Mouse (Mus musculus) limb, embryonic 12.5 days (tissue): Measurements from ENCODE around the gene Myo18a. TPM values are rescaled to one million over a fixed set of nuclear protein-coding genes. Genes with fewer than 3 reads are reported as not detected.
"Not testable (repeated sequence)": the region's sequence is repeated elsewhere in the genome, so short reads cannot be mapped to it uniquely, and the experiment has no call there.

Experiments used
- ATAC-seq: fragments of 200-750 bp; cut with Nextera tagmentation; 2 replicates; pipeline ENCODE4 v1.8.0; 2017; ENCODE audit warnings: low read depth, moderate TSS enrichment; ENCODE audit not compliant: insufficient number of reproducible peaks, insufficient read depth, low FRiP score, low TSS enrichment
- H3K27ac ChIP-seq: fragments of 300-500 bp; sonication (generic); 2 replicates; pipeline ENCODE4 v1.5.1; 2016; ENCODE audit warnings: mild to moderate bottlenecking, moderate library complexity
- H3K27me3 ChIP-seq: fragments of 300-500 bp; sonication (generic); 2 replicates; pipeline ENCODE4 v1.6.1; 2016; ENCODE audit warnings: mild to moderate bottlenecking, moderate library complexity
- H3K36me3 ChIP-seq: fragments of 300-500 bp; sonication (generic); 2 replicates; pipeline ENCODE4 v1.6.1; 2016; ENCODE audit warnings: mild to moderate bottlenecking, moderate library complexity
- H3K4me1 ChIP-seq: fragments of 300-500 bp; sonication (generic); replicated peaks from 2 replicates; pipeline ENCODE4 v1.6.1; 2016
- H3K4me2 ChIP-seq: fragments of 300-500 bp; sonication (generic); 2 replicates; pipeline ENCODE4 v1.6.1; 2016; ENCODE audit warnings: mild to moderate bottlenecking, moderate library complexity
- H3K4me3 ChIP-seq: fragments of 300-500 bp; sonication (generic); replicated peaks from 2 replicates; pipeline ENCODE4 v1.5.1; 2016; ENCODE audit warnings: mild to moderate bottlenecking
- H3K9ac ChIP-seq: fragments of 300-500 bp; sonication (generic); replicated peaks from 2 replicates; pipeline ENCODE4 v1.6.1; 2016; ENCODE audit warnings: mild to moderate bottlenecking, moderate library complexity
- H3K9me3 ChIP-seq: fragments of 300-500 bp; sonication (generic); 2 replicates; pipeline ENCODE4 v1.6.1; 2016; ENCODE audit warnings: mild to moderate bottlenecking, moderate library complexity
- WGBS: fragments of 180-500 bp; shearing (Covaris S2); methylation state at CpG from one replicate; pipeline ENCODE4 v1.1.7; 2016; 5-methylcytosine and 5-hydroxymethylcytosine counted together
- polyA plus RNA-seq: library from polyadenylated mRNA; unstranded; fragments of >200 nt; fragmentation: Nextera tagmentation; extraction: Ambion mirVana; gene quantifications from 2 replicates; pipeline ENCODE4 v1.2.1, GENCODE M21; 2016

Myo18a gene
- polyA plus RNA-seq, 1 experiment from 2014 or later: 31.5 TPM

DNA sequence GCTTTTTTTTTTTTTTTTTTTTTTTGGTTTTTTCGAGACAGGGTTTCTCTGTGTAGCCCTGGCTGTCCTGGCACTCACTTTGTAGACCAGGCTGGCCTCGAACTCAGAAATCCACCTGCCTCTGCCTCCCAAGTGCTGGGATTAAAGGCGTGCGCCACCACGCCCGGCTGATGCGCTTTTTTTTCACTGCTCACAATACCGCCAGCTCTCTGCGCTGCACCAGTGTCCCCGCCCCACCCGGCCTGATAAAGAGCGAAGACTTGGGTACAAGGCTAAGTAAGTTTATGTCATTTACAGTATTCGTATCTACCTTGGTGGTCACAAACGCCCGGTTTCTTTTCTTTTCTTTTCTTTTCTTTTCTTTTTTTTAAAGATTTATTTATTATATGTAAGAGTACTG is 15.9 kb upstream of the Myo18a start:
- not testable (repeated sequence) for H3K36me3 ChIP-seq, H3K4me2 ChIP-seq, H3K27ac ChIP-seq, H3K9ac ChIP-seq, ATAC-seq, H3K27me3 ChIP-seq, H3K4me1 ChIP-seq, H3K4me3 ChIP-seq, H3K9me3 ChIP-seq
- WGBS: 93% methylated on average over 14 of the region's 15 CpGs

DNA sequence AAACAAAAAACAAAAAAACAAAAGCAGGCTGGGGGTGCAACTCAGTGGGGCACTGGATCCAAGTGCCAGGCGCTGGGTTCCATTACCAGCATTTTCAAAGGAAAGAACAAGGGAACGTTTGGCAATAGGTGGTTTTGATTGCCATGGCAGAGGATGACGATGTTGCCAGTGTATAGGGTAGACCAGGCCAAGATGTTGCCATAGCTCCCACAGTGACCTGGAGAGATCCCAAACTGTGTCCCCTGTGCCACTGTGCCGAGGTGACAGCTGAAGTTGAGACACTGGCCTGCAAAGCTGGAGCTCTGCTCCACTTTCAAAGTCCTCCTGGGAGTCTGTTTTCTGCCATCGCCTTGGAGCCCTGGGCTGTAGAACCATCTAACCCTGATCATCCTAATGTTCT is 14.1 kb upstream of the Myo18a start:
- no peaks in the 10 kb centered on the region for H3K36me3 ChIP-seq
- H3K4me2 ChIP-seq: no peak overlapping the region
- 84% methylated on average over 5 of the region's 5 CpGs for WGBS
- no peaks in the 10 kb centered on the region for H3K9me3 ChIP-seq
- no peak overlapping the region for H3K9ac ChIP-seq
- H3K27ac ChIP-seq: no peak overlapping the region
- ATAC-seq: no peak
- no peaks in the 10 kb centered on the region for H3K4me1 ChIP-seq
- no peak overlapping the region for H3K4me3 ChIP-seq
- H3K27me3 ChIP-seq: peaks cover 3% of the 10 kb centered on the region; the same call in 1 of the 2 replicates

DNA sequence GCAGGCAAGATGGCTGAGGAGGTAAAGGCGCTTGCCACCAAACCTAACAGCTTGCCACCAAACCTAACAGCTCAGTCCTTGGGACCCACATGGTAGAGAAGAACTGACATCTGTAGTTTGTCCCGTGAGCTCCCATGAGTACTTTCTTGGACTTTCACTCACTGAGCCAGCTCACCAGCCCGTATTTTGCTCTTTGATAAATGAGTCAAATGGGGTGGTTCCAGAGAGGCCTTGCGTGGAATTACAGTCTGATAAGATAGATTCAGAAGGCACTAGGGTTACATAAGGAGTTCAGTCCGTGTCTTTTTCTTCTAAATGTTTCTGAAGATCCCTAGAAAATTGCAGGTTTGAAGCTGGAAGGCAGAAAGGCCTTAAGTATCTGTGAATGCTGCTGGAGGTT is 10.5 kb upstream of the Myo18a start:
- no peak for ATAC-seq
- H3K27ac ChIP-seq: no peak overlapping the region
- no peaks in the 10 kb centered on the region for H3K36me3 ChIP-seq
- WGBS: 78% methylated on average over 5 of the region's 5 CpGs
- H3K4me3 ChIP-seq: no peak overlapping the region
- no peaks in the 10 kb centered on the region for H3K4me1 ChIP-seq
- peaks cover 3% of the 10 kb centered on the region; the same call in 1 of the 2 replicates for H3K27me3 ChIP-seq
- H3K9ac ChIP-seq: no peak overlapping the region
- H3K9me3 ChIP-seq: no peaks in the 10 kb centered on the region
- H3K4me2 ChIP-seq: no peak overlapping the region

DNA sequence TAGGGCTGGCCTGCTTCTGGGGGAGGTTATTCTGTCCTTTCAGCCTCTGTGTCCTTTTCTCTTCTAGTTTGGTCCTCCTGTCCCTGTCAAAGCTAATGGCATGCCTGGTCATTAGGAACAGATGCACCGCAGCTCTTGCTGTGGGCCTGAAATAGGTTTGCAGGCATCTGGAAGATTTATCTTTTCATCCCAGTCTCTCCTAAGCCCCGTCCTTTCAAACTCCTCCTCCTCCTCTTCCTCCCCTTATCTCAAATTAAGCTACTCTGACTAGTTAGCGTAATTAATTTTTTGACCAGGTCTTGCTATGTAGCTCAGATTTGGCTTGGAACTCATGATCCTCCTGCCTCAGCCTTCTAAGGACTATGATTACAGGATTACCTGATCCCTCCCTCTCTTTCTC is 9.6 kb upstream of the Myo18a start:
- no peak overlapping the region for H3K9ac ChIP-seq
- no peak overlapping the region for H3K27ac ChIP-seq
- ATAC-seq: no peak
- H3K4me1 ChIP-seq: no peaks in the 10 kb centered on the region
- H3K4me3 ChIP-seq: no peak overlapping the region
- no peaks in the 10 kb centered on the region for H3K9me3 ChIP-seq
- H3K4me2 ChIP-seq: no peak overlapping the region
- no peaks in the 10 kb centered on the region for H3K36me3 ChIP-seq
- WGBS: 59% methylated on average over 3 of the region's 3 CpGs
- peaks cover 3% of the 10 kb centered on the region; the same call in 1 of the 2 replicates for H3K27me3 ChIP-seq

DNA sequence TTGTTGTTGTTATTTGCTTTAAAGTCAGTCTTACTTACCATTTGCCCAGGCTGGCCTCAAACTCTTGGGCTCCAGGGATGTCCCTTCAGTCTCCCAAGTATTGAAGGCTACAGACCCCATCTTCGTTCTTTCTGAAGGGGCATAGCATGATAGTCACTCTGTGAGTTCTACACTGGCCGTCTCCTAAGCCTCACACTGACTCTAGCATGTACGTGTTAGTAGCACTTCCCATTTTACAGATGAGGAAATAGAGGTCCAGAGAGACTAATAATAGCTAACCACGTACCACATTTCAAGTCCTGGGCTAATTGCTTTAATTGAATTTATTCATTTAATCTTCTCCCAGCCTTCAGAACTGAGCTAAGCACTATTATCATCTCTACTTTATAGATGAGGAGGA is 3.0 kb upstream of the Myo18a start:
- H3K9ac ChIP-seq: no peak overlapping the region
- peaks cover 18% of the 10 kb centered on the region for H3K4me1 ChIP-seq
- no peak for ATAC-seq
- H3K4me2 ChIP-seq: no peak overlapping the region
- peaks cover 4% of the 10 kb centered on the region; the same call in 1 of the 2 replicates for H3K27me3 ChIP-seq
- no peaks in the 10 kb centered on the region for H3K9me3 ChIP-seq
- H3K4me3 ChIP-seq: no peak overlapping the region
- H3K27ac ChIP-seq: no peak overlapping the region
- 86% methylated on average over 4 of the region's 4 CpGs for WGBS
- H3K36me3 ChIP-seq: no peaks in the 10 kb centered on the region

DNA sequence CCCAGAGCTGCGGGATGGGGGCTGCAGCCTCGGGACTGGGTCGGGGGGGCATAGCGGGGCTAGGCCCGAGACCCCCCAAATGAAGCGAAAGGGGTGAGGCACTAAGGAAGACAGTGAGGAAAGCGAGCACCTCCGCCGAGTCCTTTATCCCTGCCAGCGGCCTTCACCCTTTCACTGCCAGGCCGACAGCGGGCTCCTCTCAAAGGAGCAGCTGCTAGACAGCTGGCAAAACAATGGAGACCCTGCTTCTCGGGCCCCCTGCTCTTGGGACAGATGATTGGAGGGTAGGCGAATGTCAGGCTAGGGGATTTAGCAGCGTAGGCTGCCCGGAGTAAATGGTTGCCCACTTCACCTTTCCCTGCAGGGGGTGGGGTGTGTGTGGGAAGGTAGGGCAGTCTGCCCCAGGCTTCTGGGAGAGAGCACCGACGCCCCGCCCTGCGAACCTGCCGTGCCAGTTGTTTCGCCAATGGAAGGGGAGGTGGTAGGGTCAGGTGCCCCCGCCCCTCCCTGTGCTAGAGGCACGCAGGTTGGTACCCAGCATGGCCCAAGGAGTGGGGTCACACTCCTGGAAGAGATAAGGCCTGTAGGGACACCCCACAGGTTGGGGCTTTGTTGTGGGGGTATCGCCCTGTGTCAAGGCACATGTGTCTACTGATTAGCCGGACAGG is 761 bp downstream of the Myo18a start:
- WGBS: 7% methylated on average over 26 of the region's 26 CpGs
- peak; percentile 59 for ATAC-seq
- Histone ChIP-seq H3K36me3 (no peaks in the 10 kb centered on the region), H3K4me3 (peak overlapping the region; percentile 92), H3K27me3 (peaks cover 4% of the 10 kb centered on the region; the same call in 1 of the 2 replicates), H3K9ac (peak overlapping the region; percentile 96), H3K9me3 (no peaks in the 10 kb centered on the region), H3K27ac (peak overlapping the region; percentile 89), H3K4me1 (peaks cover 40% of the 10 kb centered on the region), H3K4me2 (peak overlapping the region; percentile 90)

DNA sequence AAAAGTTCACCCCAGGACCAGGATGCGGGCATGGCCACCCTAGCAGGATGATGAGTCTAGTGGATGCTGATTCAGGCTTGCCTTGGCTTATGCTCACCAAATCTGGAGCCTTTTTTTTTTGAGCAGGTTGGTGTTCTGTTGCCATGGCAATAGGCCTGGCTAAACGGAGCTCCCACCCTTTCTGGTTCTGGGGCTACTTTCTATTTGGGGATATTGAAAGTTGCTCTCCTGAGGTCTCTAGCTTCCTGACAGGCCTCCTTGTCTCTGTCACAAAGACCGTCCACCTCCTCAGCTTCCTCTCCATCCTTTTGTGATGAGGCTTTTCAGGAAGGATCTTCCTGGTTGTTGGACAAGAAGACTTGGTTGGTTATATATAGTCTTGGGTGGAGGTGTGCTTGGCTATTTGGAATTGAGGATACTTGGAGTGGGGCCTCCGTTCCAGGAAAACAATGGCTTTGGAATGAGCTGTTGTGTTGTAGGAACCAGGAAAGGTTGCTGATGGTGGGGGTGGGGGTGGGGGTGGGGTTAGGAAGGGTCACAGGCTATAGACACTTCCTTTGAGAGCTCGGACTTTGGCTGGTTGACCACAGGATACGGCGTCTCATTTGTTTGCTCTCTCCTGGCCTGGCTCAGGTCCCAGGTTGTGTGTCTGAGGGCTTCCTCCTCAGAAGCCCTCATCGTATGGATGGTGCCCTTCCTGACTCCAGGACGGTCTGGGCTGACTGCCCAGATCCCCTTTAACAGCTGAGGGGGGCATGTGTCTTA is 1.8 kb downstream of the Myo18a start:
- Histone ChIP-seq H3K36me3 (no peaks in the 10 kb centered on the region), H3K9ac (no peak overlapping the region), H3K4me3 (peak overlapping the region; percentile 92), H3K27ac (no peak overlapping the region), H3K4me1 (peaks cover 40% of the 10 kb centered on the region), H3K9me3 (no peaks in the 10 kb centered on the region), H3K4me2 (peak overlapping the region; percentile 90), H3K27me3 (peaks cover 4% of the 10 kb centered on the region; the same call in 1 of the 2 replicates)
- no peak for ATAC-seq
- 71% methylated on average over 9 of the region's 9 CpGs for WGBS

DNA sequence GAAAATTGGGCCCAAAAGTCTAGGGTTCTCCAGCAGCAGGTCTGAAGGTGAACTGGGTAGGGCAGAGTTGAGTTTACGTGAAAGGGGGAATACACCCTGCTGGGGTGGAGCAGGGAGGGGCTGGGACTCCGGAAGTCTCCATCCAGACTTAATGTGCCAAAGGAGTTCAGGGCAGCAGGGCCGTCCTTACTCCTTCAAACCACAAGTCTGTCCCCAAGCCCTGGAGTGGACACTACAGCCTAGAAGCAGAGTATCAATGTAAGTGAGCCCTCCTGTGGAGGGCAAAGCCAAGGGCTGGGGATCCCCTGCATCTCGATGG is 2.4 kb downstream of the Myo18a start:
- peaks cover 4% of the 10 kb centered on the region; the same call in 1 of the 2 replicates for H3K27me3 ChIP-seq
- H3K27ac ChIP-seq: no peak overlapping the region
- H3K4me1 ChIP-seq: peaks cover 40% of the 10 kb centered on the region
- H3K9me3 ChIP-seq: no peaks in the 10 kb centered on the region
- 0 out of 2 replicates have a peak overlapping the region, but pooled peaks have one; percentile 2 for H3K4me3 ChIP-seq
- no peak for ATAC-seq
- WGBS: 37% methylated on average over 4 of the region's 4 CpGs
- no peak overlapping the region for H3K9ac ChIP-seq
- peak overlapping the region; percentile 23 for H3K4me2 ChIP-seq
- no peaks in the 10 kb centered on the region for H3K36me3 ChIP-seq

DNA sequence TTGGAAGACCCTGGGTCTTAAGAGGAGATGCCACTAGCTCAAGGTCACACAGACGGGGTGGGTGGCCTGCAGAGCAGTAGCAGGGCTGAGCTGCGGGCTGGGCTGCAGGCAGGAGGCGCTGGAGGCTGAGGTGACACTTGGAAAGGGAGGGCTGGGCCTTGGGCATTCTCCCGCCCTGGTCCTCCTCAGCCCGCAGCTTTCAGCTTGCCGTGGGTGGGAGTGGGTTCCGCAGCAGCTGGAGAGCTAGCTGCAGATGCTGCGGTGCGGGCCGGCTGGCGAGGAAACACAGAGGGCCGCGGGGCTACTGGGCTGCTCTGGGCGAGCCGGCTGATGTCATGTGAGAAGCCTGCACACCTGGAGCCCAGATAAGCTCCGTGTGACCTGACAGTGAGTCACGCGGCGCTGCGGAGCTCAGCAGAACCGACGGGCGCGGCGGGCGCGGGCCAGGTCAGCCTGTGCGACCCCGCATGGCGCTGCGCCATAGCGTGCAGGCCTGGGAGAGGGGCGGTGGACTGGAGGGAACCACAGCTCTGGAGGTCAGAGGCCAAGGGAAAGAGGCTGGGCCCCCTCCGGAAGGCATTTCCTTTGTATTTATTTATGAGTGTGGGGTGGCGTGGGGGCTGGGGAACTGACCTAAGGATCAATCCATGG is 3.4 kb downstream of the Myo18a start:
- peaks cover 40% of the 10 kb centered on the region for H3K4me1 ChIP-seq
- H3K9me3 ChIP-seq: no peaks in the 10 kb centered on the region
- no peaks in the 10 kb centered on the region for H3K36me3 ChIP-seq
- 2% methylated on average over 35 of the region's 35 CpGs for WGBS
- peaks cover 4% of the 10 kb centered on the region; the same call in 1 of the 2 replicates for H3K27me3 ChIP-seq
- H3K4me2 ChIP-seq: peak overlapping the region; percentile 77
- H3K4me3 ChIP-seq: peak overlapping the region; percentile 40
- H3K27ac ChIP-seq: peak overlapping the region; percentile 69
- H3K9ac ChIP-seq: peak overlapping the region; percentile 57
- peak; percentile 30; the same call in 1 of the 2 replicates for ATAC-seq

DNA sequence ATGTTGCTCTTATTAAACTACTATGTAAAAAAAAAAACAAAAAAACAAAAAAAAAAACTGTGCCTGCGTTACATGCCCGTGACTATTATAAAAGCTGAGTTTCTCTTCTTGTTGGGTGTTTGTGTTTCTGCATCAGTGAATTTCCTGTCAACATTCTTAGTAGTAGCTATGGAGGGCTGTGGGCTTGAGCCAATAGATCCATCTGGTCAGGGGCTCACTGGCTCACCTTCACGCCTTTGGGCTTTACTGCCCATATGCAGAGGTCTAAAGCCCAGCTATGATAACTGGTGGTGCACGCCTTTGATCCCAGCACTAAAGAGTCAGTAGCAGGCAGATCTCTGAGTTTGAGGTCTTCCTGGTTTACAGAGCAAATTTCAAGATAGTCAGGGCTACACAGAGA is 6.5 kb downstream of the Myo18a start:
- Histone ChIP-seq H3K27ac (no peak overlapping the region), H3K36me3 (no peaks in the 10 kb centered on the region), H3K4me1 (peaks cover 34% of the 10 kb centered on the region), H3K9me3 (no peaks in the 10 kb centered on the region), H3K9ac (no peak overlapping the region), H3K27me3 (no peaks in the 10 kb centered on the region), H3K4me3 (no peak overlapping the region), H3K4me2 (no peak overlapping the region)
- WGBS: 79% methylated on average over 4 of the region's 4 CpGs
- no peak for ATAC-seq

DNA sequence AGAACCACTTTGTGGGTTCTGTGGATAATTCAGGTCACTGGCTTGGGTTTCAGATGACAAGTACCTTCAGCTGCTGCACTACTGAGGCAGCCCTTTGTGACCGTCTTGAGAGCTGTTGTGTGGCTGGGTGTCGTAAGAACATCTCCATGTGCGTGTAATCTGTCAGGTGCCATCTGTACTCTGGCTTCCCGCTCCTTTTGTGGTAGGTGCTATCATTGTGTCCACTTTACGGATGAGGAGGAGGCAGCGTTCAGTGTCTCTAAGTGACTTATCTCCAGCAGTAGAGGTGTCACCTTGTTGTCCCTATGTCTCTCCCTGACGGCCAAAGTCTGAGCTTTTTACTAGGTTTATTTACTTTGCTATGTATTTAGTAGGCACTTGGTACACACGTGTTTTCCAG is 7.3 kb downstream of the Myo18a start:
- Histone ChIP-seq H3K4me3 (no peak overlapping the region), H3K27ac (no peak overlapping the region), H3K36me3 (no peaks in the 10 kb centered on the region), H3K27me3 (no peaks in the 10 kb centered on the region), H3K9me3 (no peaks in the 10 kb centered on the region), H3K9ac (no peak overlapping the region), H3K4me2 (no peak overlapping the region), H3K4me1 (peaks cover 26% of the 10 kb centered on the region)
- 83% methylated on average over 8 of the region's 8 CpGs for WGBS
- no peak for ATAC-seq
